Mouse (Mus musculus) heart, embryonic 15.5 days (tissue): ENCODE results near the gene Morf4l1. TPM values are rescaled to one million over a fixed set of nuclear protein-coding genes. Genes with fewer than 3 reads are reported as not detected.
"Not testable (repeated sequence)": the region's sequence is repeated elsewhere in the genome, so short reads cannot be mapped to it uniquely, and the experiment has no call there.

Source experiments
- ATAC-seq: fragments of 200-750 bp; cut with Nextera tagmentation; replicated peaks from 2 replicates; pipeline ENCODE4 v1.8.0; 2017; ENCODE audit warnings: low read depth, moderate TSS enrichment; ENCODE audit not compliant: insufficient number of reproducible peaks, insufficient read depth, low FRiP score
- H3K27ac ChIP-seq: fragments of 300-500 bp; sonication (generic); 2 replicates; pipeline ENCODE4 v1.5.1; 2015; ENCODE audit warnings: mild to moderate bottlenecking, inconsistent platforms
- H3K27me3 ChIP-seq: fragments of 300-500 bp; sonication (generic); 2 replicates; pipeline ENCODE4 v1.6.1; 2015; ENCODE audit warnings: inconsistent platforms
- H3K36me3 ChIP-seq: fragments of 300-500 bp; sonication (generic); 2 replicates; pipeline ENCODE4 v1.6.1; 2015; ENCODE audit warnings: mild to moderate bottlenecking, inconsistent platforms
- H3K4me1 ChIP-seq: fragments of 300-500 bp; sonication (generic); replicated peaks from 2 replicates; pipeline ENCODE4 v1.6.1; 2015; ENCODE audit warnings: inconsistent platforms
- H3K4me2 ChIP-seq: fragments of 300-500 bp; sonication (generic); 2 replicates; pipeline ENCODE4 v1.6.1; 2015; ENCODE audit warnings: inconsistent platforms, mild to moderate bottlenecking, moderate library complexity
- H3K4me3 ChIP-seq: fragments of 300-500 bp; sonication (generic); 2 replicates; pipeline ENCODE4 v1.5.1; 2015; ENCODE audit warnings: mild to moderate bottlenecking, inconsistent platforms
- H3K9ac ChIP-seq: fragments of 300-500 bp; sonication (generic); 2 replicates; pipeline ENCODE4 v1.6.1; 2015; ENCODE audit warnings: mild to moderate bottlenecking, inconsistent platforms
- H3K9me3 ChIP-seq: fragments of 300-500 bp; sonication (generic); replicated peaks from 2 replicates; pipeline ENCODE4 v1.6.1; 2016; ENCODE audit warnings: inconsistent platforms
- WGBS: fragments of 180-500 bp; shearing (Covaris S2); methylation state at CpG from one replicate; pipeline ENCODE4 v1.1.7; 2015; ENCODE audit warnings: mixed read lengths; 5-methylcytosine and 5-hydroxymethylcytosine counted together
- polyA plus RNA-seq: library from polyadenylated mRNA; unstranded; fragments of >200 nt; fragmentation: Nextera tagmentation; extraction: Ambion mirVana; gene quantifications from 2 replicates; pipeline ENCODE4 v1.2.1, GENCODE M21; 2015

Gene Morf4l1
- polyA plus RNA-seq, 1 experiment from 2014 or later, result 298 TPM

GRCm38 (mm10) chr9:90056716-90057115, 57.9 kb downstream of the Morf4l1 start:
- Histone ChIP-seq H3K27ac (no peak overlapping the region), H3K4me1 (peaks cover 3% of the 10 kb centered on the region; the same call in 1 of the 2 replicates), H3K9me3 (no peaks in the 10 kb centered on the region), H3K36me3 (no peaks in the 10 kb centered on the region), H3K9ac (no peak overlapping the region), H3K4me2 (no peak overlapping the region), H3K27me3 (no peaks in the 10 kb centered on the region), H3K4me3 (no peak overlapping the region)
- no peak for ATAC-seq
- WGBS, result 74% methylated on average over 2 of the region's 2 CpGs

GRCm38 (mm10) chr9:90055911-90056310, 58.7 kb downstream of the Morf4l1 start:
- Histone ChIP-seq H3K9me3 (no peaks in the 10 kb centered on the region), H3K27ac (no peak overlapping the region), H3K36me3 (no peaks in the 10 kb centered on the region), H3K27me3 (no peaks in the 10 kb centered on the region), H3K4me1 (peaks cover 3% of the 10 kb centered on the region; the same call in 1 of the 2 replicates), H3K4me3 (peak overlapping the region; percentile 73; the same call in 1 of the 2 replicates), H3K4me2 (peak overlapping the region; percentile 93; the same call in 1 of the 2 replicates), H3K9ac (no peak overlapping the region)
- ATAC-seq, result no peak
- WGBS, result 82% methylated on average over 3 of the region's 3 CpGs

GRCm38 (mm10) chr9:90055409-90055808, 59.2 kb downstream of the Morf4l1 start:
- WGBS, result 39% methylated on average over 5 of the region's 5 CpGs
- H3K4me3 ChIP-seq, result peak overlapping the region; percentile 73
- no peak overlapping the region for H3K9ac ChIP-seq

GRCm38 (mm10) chr9:90054371-90055145, 60.0 kb downstream of the Morf4l1 start:
- Histone ChIP-seq H3K9me3 (no peaks in the 10 kb centered on the region), H3K4me2 (peak overlapping the region; percentile 93), H3K4me3 (peak overlapping the region; percentile 73), H3K4me1 (peaks cover 3% of the 10 kb centered on the region; the same call in 1 of the 2 replicates), H3K36me3 (no peaks in the 10 kb centered on the region), H3K27ac (peak overlapping the region; percentile 73), H3K27me3 (no peaks in the 10 kb centered on the region), H3K9ac (peak overlapping the region; percentile 71)
- under 1% methylated on average over 37 of the region's 37 CpGs for WGBS
- peak; percentile 90 for ATAC-seq

More at GRCm38 (mm10) chr9:90055409-90055808, 59.2 kb downstream of the Morf4l1 start:
- Histone ChIP-seq H3K36me3 (no peaks in the 10 kb centered on the region), H3K27me3 (no peaks in the 10 kb centered on the region), H3K4me2 (peak overlapping the region; percentile 93), H3K9me3 (no peaks in the 10 kb centered on the region), H3K4me1 (peaks cover 3% of the 10 kb centered on the region; the same call in 1 of the 2 replicates), H3K27ac (no peak overlapping the region)
- ATAC-seq, result no peak

- Histone ChIP-seq H3K36me3 (no peaks in the 10 kb centered on the region), H3K4me1 (peaks cover 3% of the 10 kb centered on the region; the same call in 1 of the 2 replicates), H3K27ac (peak within 1 kb of the TSS; percentile 73), H3K9me3 (no peaks in the 10 kb centered on the region), H3K4me2 (peak within 1 kb of the TSS; percentile 93), H3K4me3 (peak within 1 kb of the TSS; percentile 73), H3K9ac (peak within 1 kb of the TSS; percentile 71), H3K27me3 (no peaks in the 10 kb centered on the region)
- ATAC-seq, result no peak
- WGBS, result 75% methylated on average over 2 of the region's 2 CpGs
Observed at GRCm38 (mm10) chr9:90053852-90054251, 60.7 kb downstream of the Morf4l1 start, which contains the start of gene Ctsh. Ctsh (plus strand) TSS chr9:90054152.

- ATAC-seq, result peak; percentile 77
- WGBS, result 33% methylated on average over 5 of the region's 5 CpGs
Observed at GRCm38 (mm10) chr9:90047937-90048627, 66.5 kb downstream of the Morf4l1 start.

GRCm38 (mm10) chr9:90045191-90045590, 69.4 kb downstream of the Morf4l1 start:
- Histone ChIP-seq H3K4me1 (no peaks in the 10 kb centered on the region), H3K4me3 (no peak overlapping the region), H3K27me3 (no peaks in the 10 kb centered on the region), H3K27ac (no peak overlapping the region), H3K36me3 (no peaks in the 10 kb centered on the region), H3K9me3 (no peaks in the 10 kb centered on the region), H3K4me2 (no peak overlapping the region), H3K9ac (no peak overlapping the region)
- no peak for ATAC-seq
- WGBS, result 88% methylated on average over 7 of the region's 7 CpGs

More at GRCm38 (mm10) chr9:90047937-90048627, 66.5 kb downstream of the Morf4l1 start:
- Histone ChIP-seq H3K4me2 (no peak overlapping the region), H3K36me3 (no peaks in the 10 kb centered on the region), H3K9me3 (no peaks in the 10 kb centered on the region), H3K4me1 (no peaks in the 10 kb centered on the region), H3K4me3 (no peak overlapping the region), H3K27me3 (no peaks in the 10 kb centered on the region), H3K27ac (peak overlapping the region; percentile 32), H3K9ac (no peak overlapping the region)

GRCm38 (mm10) chr9:90042906-90043305, 71.7 kb downstream of the Morf4l1 start:
- H3K4me3 ChIP-seq, H3K9me3 ChIP-seq, H3K27me3 ChIP-seq, H3K4me1 ChIP-seq, H3K36me3 ChIP-seq, H3K4me2 ChIP-seq, H3K9ac ChIP-seq, H3K27ac ChIP-seq, ATAC-seq: not testable (repeated sequence)
- 86% methylated on average over 8 of the region's 8 CpGs for WGBS

Other genes starting within 250 kb of the Morf4l1 start
- gene Rasgrf1, start 204.9 kb downstream of the Morf4l1 start, polyA plus RNA-seq, result 0.11 and 0.19 TPM in 2 replicates
- 69.4 and 79.0 TPM in 2 replicates for gene Ctsh, start 60.6 kb downstream of the Morf4l1 start, polyA plus RNA-seq
- 8.9 and 11.3 TPM in 2 replicates for gene Adamts7, start 48.3 kb upstream of the Morf4l1 start, polyA plus RNA-seq
- gene Tbc1d2b, start 156.0 kb upstream of the Morf4l1 start, polyA plus RNA-seq, result 5.4 and 9.7 TPM in 2 replicates